Mouse (Mus musculus) adrenal gland, postnatal 36 days (tissue): ENCODE measurements around the gene Smg5. TPM values are rescaled to one million over a fixed set of nuclear protein-coding genes. Genes with fewer than 3 reads are reported as not detected.
A peak's percentile ranks its signal among the peaks of the same experiment; 100 is the strongest.

ENCODE experiments used
- DNase-seq, 2 experiments: peaks; one replicate each; pipeline ENCODE4 v3.0.0; 2021; ENCODE audit warnings: mixed read lengths in 1 of 2
- total RNA-seq, 2 experiments: library from RNA; stranded (reverse); gene quantifications; 2 replicates each; pipeline ENCODE4 v1.2.3; 2021

The Smg5 gene
- total RNA-seq, 2 experiments from 2014 or later, result 43.2 to 45.0 TPM

- DNase-seq, result no peak
Measured at GRCm38 (mm10) chr3:88393776-88394375, 57.8 kb downstream of the Smg5 start.

DNA sequence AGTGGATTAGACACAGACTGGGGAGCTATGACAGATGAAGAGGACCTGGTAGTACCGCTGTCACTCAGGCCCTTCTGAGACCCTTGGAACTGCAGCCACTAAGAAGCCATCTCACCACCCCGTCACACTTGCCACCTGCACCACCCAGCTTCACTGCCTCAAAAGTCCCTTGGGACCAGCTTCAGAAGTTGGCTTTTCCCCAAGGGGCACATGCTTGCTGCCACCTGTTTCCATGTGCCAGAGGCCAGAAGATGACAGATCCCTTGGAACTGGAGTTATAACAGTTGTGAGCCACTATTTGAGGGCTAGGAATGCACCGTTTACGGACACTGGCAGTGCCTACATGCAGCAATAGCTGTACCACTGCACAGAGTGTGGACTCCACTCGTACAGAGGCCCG is 59.2 kb downstream of the Smg5 start:
- DNase-seq, result no peak

DNA sequence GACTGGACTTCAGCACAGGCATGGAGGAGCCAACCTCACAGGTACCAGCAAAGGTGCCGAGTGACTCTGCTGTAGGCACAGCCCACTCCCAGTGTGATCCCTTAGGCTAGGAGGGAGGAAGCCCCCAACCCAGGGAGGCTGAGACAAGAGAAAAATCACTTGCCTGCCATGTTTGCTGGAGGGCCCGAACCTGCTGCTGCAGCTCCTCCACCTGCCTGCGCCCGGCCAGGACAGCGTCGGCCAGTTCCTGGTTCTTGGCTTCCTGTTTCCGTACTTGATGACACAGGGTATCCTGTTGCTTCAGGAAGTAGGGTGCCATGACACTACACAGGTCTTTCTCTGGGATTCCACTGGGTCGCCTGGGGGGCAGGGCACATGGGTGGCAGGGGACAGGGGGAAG is 59.7 kb downstream of the Smg5 start:
- DNase-seq, result no peak

GRCm38 (mm10) chr3:88398666-88399065 is 62.6 kb downstream of the Smg5 start:
- DNase-seq, result no peak

- DNase-seq, result no peak
Measured at GRCm38 (mm10) chr3:88403522-88404230, 67.6 kb downstream of the Smg5 start.

DNA sequence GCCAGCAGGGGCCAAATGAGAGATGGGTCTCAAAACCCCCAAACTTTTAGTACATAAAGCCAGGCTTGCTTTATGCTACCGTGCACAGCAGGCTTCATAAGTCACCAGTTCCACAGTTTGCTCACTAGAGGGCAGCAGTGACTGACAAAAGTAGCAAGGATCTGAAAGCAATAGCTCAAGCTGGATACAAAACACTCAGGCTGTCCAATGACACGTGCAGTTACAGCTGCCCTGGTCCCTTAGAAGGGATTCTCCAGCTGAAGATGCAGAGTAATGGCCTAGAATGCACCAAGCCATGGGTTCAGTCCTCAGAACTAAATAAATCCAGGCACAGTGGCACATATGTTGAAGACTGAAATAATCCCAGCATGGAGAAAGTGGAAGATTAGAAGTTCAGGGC is 71.0 kb downstream of the Smg5 start:
- peak; percentile 59 to 76 for DNase-seq

DNA sequence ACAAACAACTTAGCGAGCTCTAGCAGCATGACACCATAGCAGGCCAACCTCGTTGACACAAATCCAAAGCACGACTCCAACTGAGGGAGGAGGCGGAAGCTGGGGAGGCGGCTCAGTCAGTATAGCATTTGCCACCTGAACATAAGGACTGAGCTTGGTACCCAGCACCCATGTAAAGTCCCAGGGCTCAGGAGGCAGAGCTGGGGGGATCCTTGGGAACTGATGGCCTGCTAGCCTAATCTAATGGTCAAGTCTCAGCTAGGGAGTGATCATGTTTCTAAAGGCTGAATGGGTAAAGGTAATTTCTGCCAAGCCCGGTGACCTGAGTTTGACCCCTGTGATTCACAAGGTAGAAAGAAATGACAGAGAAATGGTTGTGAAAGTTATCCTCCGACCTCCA is 71.5 kb downstream of the Smg5 start:
- DNase-seq, result no peak

DNA sequence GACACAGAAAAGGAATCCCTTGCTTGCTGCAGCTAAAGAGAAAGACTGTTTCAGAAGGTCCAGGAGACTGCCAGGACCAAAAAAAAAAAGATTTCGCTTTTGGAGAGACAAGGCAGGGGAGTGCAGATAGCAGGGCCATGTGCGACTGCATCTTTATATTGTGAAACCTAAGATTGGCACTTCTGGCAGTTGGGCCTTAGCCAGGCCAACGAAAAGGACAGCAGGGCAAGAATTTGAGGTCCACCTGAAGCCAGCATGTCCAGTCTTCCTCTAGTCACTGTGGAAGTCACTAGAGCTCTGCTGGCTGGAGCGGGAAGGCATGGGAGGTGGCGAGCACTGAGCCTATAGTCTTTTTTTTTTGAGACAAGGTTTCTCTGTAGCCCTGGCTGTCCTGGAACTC is 72.9 kb downstream of the Smg5 start:
- no peak for DNase-seq

DNA sequence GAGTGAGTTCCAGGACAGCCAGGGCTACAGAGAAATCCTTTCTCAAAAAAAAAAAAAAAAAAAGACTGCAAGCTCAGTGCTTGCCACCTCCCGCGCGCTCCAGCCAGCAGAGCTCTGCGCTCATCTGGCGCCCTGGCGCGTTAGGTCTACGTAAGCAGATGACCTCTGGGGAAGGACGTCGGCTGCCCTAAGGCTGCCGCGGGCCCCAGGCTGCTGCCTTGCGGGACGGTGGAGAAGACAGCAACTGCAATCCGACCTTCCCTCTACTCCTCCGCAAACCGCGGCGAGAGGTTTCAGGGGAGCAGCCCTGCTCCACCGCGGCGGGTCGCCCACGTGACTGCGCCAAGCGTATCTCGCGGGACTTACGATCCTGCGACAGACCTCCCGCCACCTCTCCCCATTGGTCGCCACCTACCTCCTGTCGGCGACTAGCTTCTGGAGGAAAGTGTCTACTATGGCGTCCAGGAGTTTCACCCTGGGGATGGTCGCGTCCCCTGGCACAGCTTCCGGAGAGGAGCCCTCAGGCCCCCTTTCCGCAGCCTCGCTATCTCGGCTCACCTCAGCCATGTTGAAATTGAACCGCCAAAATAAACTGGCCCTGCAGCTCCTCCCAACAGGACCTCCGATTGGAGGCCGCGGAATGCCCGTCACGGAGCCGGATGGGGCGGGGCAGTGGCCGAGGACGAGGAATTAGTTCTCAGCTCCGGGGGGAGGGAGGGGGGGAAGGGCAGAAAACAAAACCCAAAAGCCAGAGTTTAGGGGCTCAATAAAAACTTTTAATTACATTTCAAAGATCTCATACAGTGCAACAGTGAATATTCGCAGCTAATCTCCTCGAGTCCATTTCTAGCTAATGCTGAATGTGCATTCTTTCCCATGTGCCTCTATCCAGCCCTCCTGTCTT is 73.9 kb downstream of the Smg5 start, which contains the start of gene Pmf1:
TSS of gene Pmf1 (minus strand) at position 591 of the 904 bp plus-strand sequence.
- peak; percentile 96 to 97 for DNase-seq

DNA sequence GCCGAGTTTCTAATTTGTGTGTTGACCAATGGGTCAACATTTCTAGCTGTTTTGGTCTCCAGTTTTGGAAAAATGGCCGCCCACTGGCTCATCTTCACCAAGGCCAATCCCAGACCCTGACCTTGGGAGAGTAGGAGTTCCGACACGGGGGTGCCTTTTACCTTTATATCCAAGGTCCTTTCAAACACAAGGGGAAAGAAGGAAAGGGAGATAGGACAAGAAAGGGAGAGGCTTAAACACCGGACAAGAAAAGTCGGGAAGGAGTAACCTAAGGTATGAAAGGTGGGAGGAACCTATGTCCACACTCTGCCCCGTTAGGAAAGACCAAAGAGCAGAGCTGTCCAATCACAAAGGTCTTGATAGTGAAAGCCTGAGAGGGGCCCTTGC is 74.6 kb downstream of the Smg5 start:
- no peak for DNase-seq

DNA sequence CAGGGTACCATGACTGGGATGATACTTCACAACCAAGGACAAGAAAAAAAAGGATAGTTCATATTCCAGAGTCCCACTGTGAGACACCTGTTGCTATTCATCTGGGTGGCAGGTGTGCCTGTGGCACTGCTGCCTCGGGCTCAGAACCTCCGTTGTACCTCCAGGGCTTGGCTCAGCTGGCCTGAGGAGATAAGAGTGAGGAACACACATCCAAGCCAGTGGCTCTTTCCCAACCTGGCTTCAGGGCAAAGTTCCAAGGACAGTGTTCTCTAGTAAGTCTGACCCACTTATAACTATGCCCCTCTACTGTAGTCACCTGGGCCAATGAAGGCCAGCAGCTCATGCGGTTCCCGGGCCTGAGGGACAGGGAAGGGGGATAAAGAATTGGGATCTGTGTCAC is 75.6 kb downstream of the Smg5 start:
- peak; percentile 60 to 74 for DNase-seq

Other genes starting within 250 kb of the Smg5 start
- 10 to 100 TPM; 85.1 to 99.4 TPM for gene Mef2d, start 193.9 kb upstream of the Smg5 start, total RNA-seq
- gene Rhbg, start 81.6 kb upstream of the Smg5 start, total RNA-seq, result 1 to 10 TPM; 5.5 to 7.9 TPM
- 1 to 10 TPM in 1 of 2 experiments, under 1 TPM in 1; 0.99 to 1.5 TPM for gene Gm38392, start 49.0 kb upstream of the Smg5 start, total RNA-seq
- 1 to 10 TPM; 6.9 to 8.0 TPM for gene Tsacc, start 39.3 kb upstream of the Smg5 start, total RNA-seq
- gene Cct3, start 39.1 kb upstream of the Smg5 start, total RNA-seq, result 100 to 1,000 TPM; 301 to 387 TPM
- gene Glmp, start 11.2 kb upstream of the Smg5 start, total RNA-seq, result 100 to 1,000 TPM; 199 to 231 TPM
- 10 to 100 TPM in 1 of 2 experiments, 1 to 10 TPM in 1; 9.8 to 13.9 TPM for gene Tmem79, start 112 bp upstream of the Smg5 start, total RNA-seq
- 1 to 10 TPM in 1 of 2 experiments, under 1 TPM in 1; 0.96 to 1.5 TPM for gene Paqr6, start 28.3 kb downstream of the Smg5 start, total RNA-seq
- under 1 TPM in 1 of 2 experiments, not detected in 1; 0.76 TPM for gene Bglap3, start 36.5 kb downstream of the Smg5 start, total RNA-seq
- gene Bglap2, start 42.4 kb downstream of the Smg5 start, total RNA-seq, result not detected
- gene Bglap, start 48.2 kb downstream of the Smg5 start, total RNA-seq, result 1 to 10 TPM in 1 of 2 experiments, under 1 TPM in 1; 0.99 to 1.9 TPM
- 10 to 100 TPM; 29.4 to 43.1 TPM for gene Pmf1, start 74.1 kb downstream of the Smg5 start, total RNA-seq
- 10 to 100 TPM; 47.2 to 48.1 TPM for gene Slc25a44, start 88.9 kb downstream of the Smg5 start, total RNA-seq
- gene Sema4a, start 124.9 kb downstream of the Smg5 start, total RNA-seq, result 10 to 100 TPM in 1 of 2 experiments, 1 to 10 TPM in 1; 8.9 to 12.6 TPM
- 100 to 1,000 TPM; 109 to 141 TPM for gene Lmna, start 173.7 kb downstream of the Smg5 start, total RNA-seq
- 1 to 10 TPM; 3.1 to 4.3 TPM for gene Mex3a, start 196.1 kb downstream of the Smg5 start, total RNA-seq
- not detected for gene Rab25, start 212.0 kb downstream of the Smg5 start, total RNA-seq
- 100 to 1,000 TPM; 142 to 148 TPM for gene Lamtor2, start 216.8 kb downstream of the Smg5 start, total RNA-seq
- 10 to 100 TPM; 73.3 to 74.2 TPM for gene Ubqln4, start 217.5 kb downstream of the Smg5 start, total RNA-seq
- gene Ssr2, start 239.6 kb downstream of the Smg5 start, total RNA-seq, result 100 to 1,000 TPM; 207 to 252 TPM